Mouse (Mus musculus): ENCODE results near the gene Ets2. TPM values are rescaled to one million over a fixed set of nuclear protein-coding genes. Genes with fewer than 3 reads are reported as not detected.

Ets2 gene
- polyA plus RNA-seq, 1 experiment from 2014 or later: 15.8 TPM

DNA sequence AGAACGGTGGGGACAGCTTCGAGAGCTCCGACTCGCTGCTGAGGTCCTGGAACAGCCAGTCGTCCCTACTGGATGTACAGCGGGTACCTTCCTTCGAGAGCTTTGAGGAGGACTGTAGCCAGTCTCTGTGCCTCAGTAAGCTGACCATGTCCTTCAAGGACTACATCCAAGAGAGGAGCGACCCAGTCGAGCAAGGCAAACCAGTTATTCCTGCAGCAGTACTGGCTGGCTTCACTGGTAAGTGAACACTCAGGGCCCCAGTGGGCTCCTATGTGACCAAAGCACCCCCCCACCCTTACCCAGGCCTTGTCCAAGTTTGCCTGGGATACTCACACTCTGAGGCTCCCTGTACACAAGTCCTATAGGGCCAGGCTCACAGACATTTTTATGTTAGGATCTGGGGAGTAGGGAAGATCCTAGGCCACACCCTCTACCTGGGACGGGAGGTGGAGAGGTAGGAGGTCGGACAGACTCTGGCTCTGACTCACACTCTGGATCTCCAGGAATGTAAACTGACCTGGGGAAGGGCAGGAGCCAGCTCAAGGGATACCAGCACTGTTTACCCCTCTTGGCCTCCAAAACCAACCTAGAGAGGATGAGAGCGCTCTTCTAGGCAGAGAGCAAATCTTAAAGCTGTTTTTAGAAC, 14.3 kb downstream of the Ets2 start:
- ATAC-seq (ENCODE audit: low read depth): no peak
- 81% methylated on average over 12 of the region's 12 CpGs for WGBS (ENCODE audit: insufficient replicate concordance)
- no peaks in the 10 kb centered on the region for H3K9me3 ChIP-seq (replicated peaks; ENCODE audit: control insufficient read depth, low read length)
- H3K4me2 ChIP-seq (ENCODE audit: low read depth, low read length): no peak overlapping the region
- H3K27ac ChIP-seq (ENCODE audit: low read length): no peak overlapping the region
- peaks cover 73% of the 10 kb centered on the region for H3K36me3 ChIP-seq (ENCODE audit: control insufficient read depth, insufficient read depth)
- no peaks in the 10 kb centered on the region for H3K4me1 ChIP-seq (ENCODE audit: control insufficient read depth, low read depth, low read length)
- no peak overlapping the region for H3K4me3 ChIP-seq (ENCODE audit: low read depth, low read length)
- no peaks in the 10 kb centered on the region for H3K27me3 ChIP-seq (ENCODE audit: control insufficient read depth, insufficient read depth, low read depth, low read length)
- no peak overlapping the region for H3K9ac ChIP-seq (ENCODE audit: low read depth, low read length)

DNA sequence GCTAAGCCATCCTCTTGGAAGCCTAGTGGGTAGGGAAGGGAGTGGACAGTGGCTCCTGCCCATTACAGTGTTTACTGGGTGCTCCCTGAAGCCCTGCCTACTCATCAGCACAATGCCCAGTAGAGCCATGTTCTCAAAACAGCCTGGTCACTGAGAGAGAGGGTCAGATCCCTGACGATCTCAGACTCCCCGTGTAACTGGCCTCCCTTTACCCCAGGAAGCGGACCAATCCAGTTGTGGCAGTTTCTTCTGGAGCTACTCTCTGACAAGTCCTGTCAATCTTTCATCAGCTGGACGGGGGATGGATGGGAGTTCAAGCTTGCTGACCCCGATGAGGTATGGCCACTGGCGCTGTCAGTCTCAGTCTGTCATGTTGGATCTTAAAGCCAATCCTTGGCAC, 15.8 kb downstream of the Ets2 start:
- Histone ChIP-seq H3K36me3 (ENCODE audit: control insufficient read depth, insufficient read depth) (peaks cover 61% of the 10 kb centered on the region), H3K4me3 (ENCODE audit: low read depth, low read length) (no peak overlapping the region)

DNA sequence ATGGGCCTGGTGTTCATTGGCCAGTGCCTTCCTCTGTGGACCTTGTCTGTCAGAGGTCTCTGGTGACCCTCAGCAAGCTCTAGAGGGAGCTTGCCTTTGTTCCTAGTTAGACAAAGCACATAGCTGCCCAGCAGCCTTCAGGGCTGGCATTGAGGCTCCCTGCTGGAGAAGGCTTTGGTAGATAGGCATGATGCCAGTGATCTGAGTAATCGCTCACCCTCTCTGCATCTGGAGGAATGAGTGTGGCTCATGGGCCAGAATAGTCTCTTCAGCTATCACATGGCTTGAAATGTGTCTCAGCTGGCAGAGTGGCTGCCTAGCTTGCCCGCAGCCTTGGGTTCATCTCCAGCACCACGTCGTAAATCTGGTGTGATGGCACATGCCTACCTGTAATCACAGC, 16.2 kb downstream of the Ets2 start:
- Histone ChIP-seq H3K9me3 (replicated peaks; ENCODE audit: control insufficient read depth, low read length) (no peaks in the 10 kb centered on the region), H3K27ac (ENCODE audit: low read length) (no peak overlapping the region), H3K4me3 (ENCODE audit: low read depth, low read length) (no peak overlapping the region), H3K9ac (ENCODE audit: low read depth, low read length) (no peak overlapping the region), H3K4me1 (ENCODE audit: control insufficient read depth, low read depth, low read length) (no peaks in the 10 kb centered on the region), H3K36me3 (ENCODE audit: control insufficient read depth, insufficient read depth) (peaks cover 60% of the 10 kb centered on the region), H3K27me3 (ENCODE audit: control insufficient read depth, insufficient read depth, low read depth, low read length) (no peaks in the 10 kb centered on the region), H3K4me2 (ENCODE audit: low read depth, low read length) (no peak overlapping the region)
- WGBS (ENCODE audit: insufficient replicate concordance): 73% methylated on average over 4 of the region's 4 CpGs
- no peak for ATAC-seq (ENCODE audit: low read depth)

More for the DNA sequence above, 15.8 kb downstream of the Ets2 start:
- Histone ChIP-seq H3K27ac (ENCODE audit: low read length) (no peak overlapping the region), H3K9me3 (replicated peaks; ENCODE audit: control insufficient read depth, low read length) (no peaks in the 10 kb centered on the region), H3K9ac (ENCODE audit: low read depth, low read length) (no peak overlapping the region), H3K4me2 (ENCODE audit: low read depth, low read length) (no peak overlapping the region), H3K4me1 (ENCODE audit: control insufficient read depth, low read depth, low read length) (no peaks in the 10 kb centered on the region), H3K27me3 (ENCODE audit: control insufficient read depth, insufficient read depth, low read depth, low read length) (no peaks in the 10 kb centered on the region)
- WGBS (ENCODE audit: insufficient replicate concordance): 80% methylated on average over 6 of the region's 6 CpGs
- no peak for ATAC-seq (ENCODE audit: low read depth)

DNA sequence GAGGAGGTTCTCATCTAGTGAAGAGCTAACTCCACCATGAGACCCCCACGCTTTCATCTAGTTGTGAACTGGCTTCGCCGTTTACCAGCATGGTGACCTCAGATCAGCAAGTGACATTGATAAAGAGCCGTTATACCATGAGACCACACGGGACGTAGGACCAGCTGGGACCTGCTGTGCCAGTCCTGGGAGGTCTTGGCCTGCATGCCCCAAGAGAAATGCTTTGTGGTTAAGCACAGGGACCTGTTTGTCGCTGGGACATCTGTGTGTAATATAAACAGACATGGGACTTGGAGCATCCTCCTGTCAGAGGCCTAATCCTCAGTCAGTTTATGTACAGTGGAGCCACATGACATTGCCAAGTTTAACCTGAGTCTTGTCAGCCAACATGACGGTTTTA, 18.7 kb downstream of the Ets2 start:
- no peak for ATAC-seq (ENCODE audit: low read depth)
- H3K27me3 ChIP-seq (ENCODE audit: control insufficient read depth, insufficient read depth, low read depth, low read length): no peaks in the 10 kb centered on the region
- H3K36me3 ChIP-seq (ENCODE audit: control insufficient read depth, insufficient read depth): peaks cover 53% of the 10 kb centered on the region
- H3K9me3 ChIP-seq (replicated peaks; ENCODE audit: control insufficient read depth, low read length): no peaks in the 10 kb centered on the region
- no peak overlapping the region for H3K9ac ChIP-seq (ENCODE audit: low read depth, low read length)
- H3K4me3 ChIP-seq (ENCODE audit: low read depth, low read length): no peak overlapping the region
- no peak overlapping the region for H3K4me2 ChIP-seq (ENCODE audit: low read depth, low read length)
- H3K27ac ChIP-seq (ENCODE audit: low read length): no peak overlapping the region
- no peaks in the 10 kb centered on the region for H3K4me1 ChIP-seq (ENCODE audit: control insufficient read depth, low read depth, low read length)
- 79% methylated on average over 8 of the region's 8 CpGs for WGBS (ENCODE audit: insufficient replicate concordance)

DNA sequence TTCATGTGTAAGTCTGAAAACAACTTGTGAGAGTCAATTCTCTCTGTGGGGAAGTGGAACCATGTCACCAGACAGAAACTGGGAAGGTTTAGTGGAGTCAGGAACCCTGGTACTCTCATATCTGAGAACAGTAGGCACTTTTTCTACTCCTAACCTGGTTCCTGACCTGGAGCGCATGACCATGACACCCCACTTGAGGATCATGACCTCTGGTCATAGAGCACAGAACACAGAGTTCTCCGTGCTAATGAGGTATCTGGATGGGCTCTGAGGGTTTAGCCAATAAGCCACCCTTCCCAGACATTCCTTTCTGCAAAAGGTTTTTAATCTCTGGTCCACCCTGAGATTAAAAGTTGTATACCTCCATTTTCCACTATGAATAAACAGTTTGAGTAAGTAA, 22.4 kb downstream of the Ets2 start:
- 68% methylated on average over 2 of the region's 2 CpGs for WGBS (ENCODE audit: insufficient replicate concordance)
- Histone ChIP-seq H3K27me3 (ENCODE audit: control insufficient read depth, insufficient read depth, low read depth, low read length) (no peaks in the 10 kb centered on the region), H3K36me3 (ENCODE audit: control insufficient read depth, insufficient read depth) (peaks cover 19% of the 10 kb centered on the region), H3K4me3 (ENCODE audit: low read depth, low read length) (no peak overlapping the region), H3K4me1 (ENCODE audit: control insufficient read depth, low read depth, low read length) (no peaks in the 10 kb centered on the region), H3K4me2 (ENCODE audit: low read depth, low read length) (no peak overlapping the region), H3K9me3 (replicated peaks; ENCODE audit: control insufficient read depth, low read length) (no peaks in the 10 kb centered on the region), H3K27ac (ENCODE audit: low read length) (no peak overlapping the region), H3K9ac (ENCODE audit: low read depth, low read length) (no peak overlapping the region)
- no peak for ATAC-seq (ENCODE audit: low read depth)

DNA sequence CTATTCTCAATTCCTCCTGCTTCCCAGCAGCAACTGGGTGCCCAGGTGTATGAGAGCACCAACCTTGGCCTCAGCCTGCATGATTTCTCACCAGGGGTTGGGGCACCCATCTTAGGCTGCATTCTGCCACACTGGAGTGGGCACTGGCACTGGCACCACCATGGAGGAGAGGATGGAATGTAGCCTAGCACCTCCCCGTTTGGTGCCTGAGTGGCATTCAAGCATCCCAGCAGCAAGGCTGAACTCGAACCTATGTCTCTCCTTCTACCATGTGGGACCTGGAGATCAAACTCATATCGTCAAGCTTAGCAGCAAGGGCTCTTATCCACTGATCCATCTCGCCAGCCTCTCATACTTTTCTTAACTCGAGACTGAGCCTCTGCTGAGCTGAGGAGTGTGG, 22.9 kb downstream of the Ets2 start:
- no peak overlapping the region for H3K4me2 ChIP-seq (ENCODE audit: low read depth, low read length)
- H3K4me3 ChIP-seq (ENCODE audit: low read depth, low read length): no peak overlapping the region
- no peaks in the 10 kb centered on the region for H3K9me3 ChIP-seq (replicated peaks; ENCODE audit: control insufficient read depth, low read length)
- no peaks in the 10 kb centered on the region for H3K4me1 ChIP-seq (ENCODE audit: control insufficient read depth, low read depth, low read length)
- no peak overlapping the region for H3K9ac ChIP-seq (ENCODE audit: low read depth, low read length)
- H3K27ac ChIP-seq (ENCODE audit: low read length): no peak overlapping the region
- H3K36me3 ChIP-seq (ENCODE audit: control insufficient read depth, insufficient read depth): peaks cover 15% of the 10 kb centered on the region
- WGBS (ENCODE audit: insufficient replicate concordance): 45% methylated on average over 5 of the region's 5 CpGs
- no peak for ATAC-seq (ENCODE audit: low read depth)
- H3K27me3 ChIP-seq (ENCODE audit: control insufficient read depth, insufficient read depth, low read depth, low read length): no peaks in the 10 kb centered on the region

DNA sequence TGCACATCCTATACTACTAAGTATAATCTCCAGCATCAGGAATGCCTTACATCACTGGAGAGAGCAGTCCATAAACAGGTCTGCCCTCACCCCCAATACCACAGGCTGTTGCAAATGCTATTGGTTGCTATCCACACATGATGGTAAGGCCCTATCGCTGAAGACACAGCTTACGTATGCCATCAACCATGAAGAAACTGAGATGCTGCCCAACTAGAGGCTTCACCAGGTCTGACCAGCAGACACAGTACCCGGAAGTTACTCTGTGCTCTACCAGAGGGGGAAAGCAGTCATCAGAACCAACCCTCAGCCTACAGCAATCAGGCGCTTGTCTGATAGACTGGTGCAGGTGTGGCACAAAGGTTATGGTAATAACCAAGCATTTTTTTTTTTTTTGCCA, 24.9 kb downstream of the Ets2 start:
- Histone ChIP-seq H3K4me1 (ENCODE audit: control insufficient read depth, low read depth, low read length) (no peaks in the 10 kb centered on the region), H3K9me3 (replicated peaks; ENCODE audit: control insufficient read depth, low read length) (no peaks in the 10 kb centered on the region), H3K27me3 (ENCODE audit: control insufficient read depth, insufficient read depth, low read depth, low read length) (no peaks in the 10 kb centered on the region), H3K4me2 (ENCODE audit: low read depth, low read length) (no peak overlapping the region), H3K9ac (ENCODE audit: low read depth, low read length) (no peak overlapping the region), H3K4me3 (ENCODE audit: low read depth, low read length) (no peak overlapping the region), H3K36me3 (ENCODE audit: control insufficient read depth, insufficient read depth) (no peaks in the 10 kb centered on the region), H3K27ac (ENCODE audit: low read length) (no peak overlapping the region)
- 70% methylated on average over 4 of the region's 4 CpGs for WGBS (ENCODE audit: insufficient replicate concordance)
- no peak for ATAC-seq (ENCODE audit: low read depth)

DNA sequence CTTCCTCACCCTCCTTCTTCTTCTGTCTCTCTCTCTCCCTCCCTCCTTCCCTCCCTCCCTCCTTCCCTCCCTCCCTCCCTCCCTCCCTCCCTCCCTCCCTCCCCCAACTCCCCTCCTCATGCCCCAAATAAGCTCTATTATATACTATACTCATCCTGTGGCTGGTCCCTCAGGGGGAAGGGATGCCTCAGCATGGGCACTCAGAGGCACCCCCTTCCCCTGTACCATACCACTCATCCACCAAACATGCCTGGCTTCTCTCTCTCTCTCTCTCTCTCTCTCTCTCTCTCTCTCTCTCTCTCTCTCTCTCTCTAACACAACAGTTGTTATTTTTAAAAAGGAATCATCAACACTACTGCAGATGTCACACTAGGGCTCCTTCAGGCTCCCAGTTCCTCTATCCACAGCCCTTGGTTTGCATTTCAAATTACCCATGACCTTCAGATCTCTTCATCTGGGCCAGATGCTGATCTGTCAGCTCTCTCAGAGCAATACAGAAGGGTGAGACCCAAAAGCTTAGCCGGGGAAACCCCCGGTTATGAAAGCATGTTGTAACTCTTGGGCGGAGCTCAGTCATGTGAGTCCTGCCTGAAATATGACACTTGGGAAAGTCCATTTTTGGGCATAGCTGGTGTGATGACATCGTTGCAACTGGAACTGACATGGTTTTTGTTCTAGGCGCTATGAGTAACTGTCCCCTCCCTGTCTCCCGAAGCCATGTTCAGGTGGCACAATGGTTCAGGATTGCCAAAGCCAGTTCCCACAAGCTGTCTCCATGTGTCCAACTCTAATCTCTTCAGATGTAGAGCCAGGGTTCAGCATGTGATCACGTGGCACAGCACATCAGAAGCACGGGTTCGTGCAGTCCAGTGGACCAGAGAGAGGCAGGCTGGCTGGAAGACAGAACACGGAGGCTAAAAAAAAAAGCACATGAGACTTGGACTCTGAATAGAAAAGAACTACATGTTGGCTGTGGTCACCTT, 26.9 kb downstream of the Ets2 start:
- Histone ChIP-seq H3K4me3 (ENCODE audit: low read depth, low read length) (no peak overlapping the region), H3K9ac (ENCODE audit: low read depth, low read length) (no peak overlapping the region), H3K27ac (ENCODE audit: low read length) (no peak overlapping the region), H3K4me1 (ENCODE audit: control insufficient read depth, low read depth, low read length) (no peaks in the 10 kb centered on the region), H3K27me3 (ENCODE audit: control insufficient read depth, insufficient read depth, low read depth, low read length) (no peaks in the 10 kb centered on the region), H3K36me3 (ENCODE audit: control insufficient read depth, insufficient read depth) (no peaks in the 10 kb centered on the region), H3K9me3 (replicated peaks; ENCODE audit: control insufficient read depth, low read length) (no peaks in the 10 kb centered on the region), H3K4me2 (ENCODE audit: low read depth, low read length) (no peak overlapping the region)
- ATAC-seq (ENCODE audit: low read depth): peak; percentile 58
- WGBS (ENCODE audit: insufficient replicate concordance): 49% methylated on average over 10 of the region's 10 CpGs

DNA sequence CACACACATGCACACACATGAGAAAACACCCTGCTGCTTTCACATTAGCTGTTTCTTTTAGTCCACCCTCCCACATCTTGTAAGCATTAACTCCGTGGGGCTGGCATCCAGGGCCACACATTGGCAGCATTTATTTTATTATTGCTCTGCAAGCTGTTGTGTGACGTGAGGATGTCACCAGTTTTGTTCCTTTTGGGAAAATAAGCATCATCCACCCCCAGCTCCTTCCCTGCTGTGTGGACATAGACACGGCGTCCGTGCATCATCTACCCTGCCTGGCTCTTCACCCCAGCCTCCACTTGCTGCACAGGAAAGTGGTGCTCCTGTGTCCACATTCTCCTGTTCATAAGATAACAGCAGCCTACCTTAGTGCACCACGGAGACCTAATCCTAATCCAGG, 27.9 kb downstream of the Ets2 start:
- Histone ChIP-seq H3K27ac (ENCODE audit: low read length) (no peak overlapping the region), H3K4me2 (ENCODE audit: low read depth, low read length) (no peak overlapping the region), H3K9ac (ENCODE audit: low read depth, low read length) (no peak overlapping the region), H3K4me1 (ENCODE audit: control insufficient read depth, low read depth, low read length) (no peaks in the 10 kb centered on the region), H3K4me3 (ENCODE audit: low read depth, low read length) (no peak overlapping the region), H3K9me3 (replicated peaks; ENCODE audit: control insufficient read depth, low read length) (no peaks in the 10 kb centered on the region), H3K36me3 (ENCODE audit: control insufficient read depth, insufficient read depth) (no peaks in the 10 kb centered on the region), H3K27me3 (ENCODE audit: control insufficient read depth, insufficient read depth, low read depth, low read length) (no peaks in the 10 kb centered on the region)
- WGBS (ENCODE audit: insufficient replicate concordance): 56% methylated on average over 6 of the region's 6 CpGs
- no peak for ATAC-seq (ENCODE audit: low read depth)

Measured in liver, embryonic 16.5 days (tissue).